Mouse (Mus musculus): ENCODE measurements around the gene 2510039O18Rik. TPM values are rescaled to one million over a fixed set of nuclear protein-coding genes. Genes with fewer than 3 reads are reported as not detected.

Gene 2510039O18Rik
- polyA plus RNA-seq, 1 experiment, result 56.2 TPM

DNA sequence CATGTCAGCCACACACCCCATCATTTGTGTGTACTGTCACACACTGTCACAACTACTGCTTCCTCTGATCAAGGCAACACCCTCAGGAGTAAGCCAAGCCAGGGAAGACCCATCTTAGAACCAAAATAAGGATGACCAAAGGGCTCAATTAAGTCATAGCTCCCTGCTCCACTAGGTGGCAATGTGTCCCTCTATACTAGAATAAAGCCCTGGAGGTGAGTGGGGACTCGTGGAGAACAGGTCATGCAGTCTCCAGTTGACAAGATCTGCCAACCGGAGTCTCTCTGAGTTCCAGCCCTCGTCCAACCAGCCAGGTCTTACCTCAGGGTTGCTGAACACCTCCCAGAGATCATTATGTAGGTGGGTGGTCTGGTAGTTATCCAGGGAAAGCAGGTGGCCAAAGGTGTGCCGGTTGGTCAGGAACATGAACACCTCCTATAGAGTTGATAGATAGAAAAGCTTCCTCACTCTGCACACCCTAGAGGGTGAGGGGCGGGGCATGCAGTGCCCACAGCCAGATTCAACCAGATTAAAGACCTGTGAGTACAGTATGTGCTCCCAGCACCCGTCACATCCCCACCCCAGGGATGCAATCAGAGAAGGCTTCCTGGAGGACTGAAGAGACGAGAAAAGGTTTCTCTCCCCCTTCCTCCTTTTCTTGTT, 22.1 kb upstream of the 2510039O18Rik start:
- DNase-seq (ENCODE audit: low read depth), result peak; percentile 45
- TF ChIP-seq POLR2A (IDR thresholded peaks at IDR 0.05; ENCODE audit: borderline replicate concordance, extremely low read depth, insufficient read depth, insufficient read length, poor library complexity, severe bottlenecking) (no peak), CTCF (IDR thresholded peaks at IDR 0.05; ENCODE audit: borderline replicate concordance, extremely low read depth, insufficient read depth, insufficient read length) (peak; percentile 56; the same call in 1 of the 2 replicates)

DNA sequence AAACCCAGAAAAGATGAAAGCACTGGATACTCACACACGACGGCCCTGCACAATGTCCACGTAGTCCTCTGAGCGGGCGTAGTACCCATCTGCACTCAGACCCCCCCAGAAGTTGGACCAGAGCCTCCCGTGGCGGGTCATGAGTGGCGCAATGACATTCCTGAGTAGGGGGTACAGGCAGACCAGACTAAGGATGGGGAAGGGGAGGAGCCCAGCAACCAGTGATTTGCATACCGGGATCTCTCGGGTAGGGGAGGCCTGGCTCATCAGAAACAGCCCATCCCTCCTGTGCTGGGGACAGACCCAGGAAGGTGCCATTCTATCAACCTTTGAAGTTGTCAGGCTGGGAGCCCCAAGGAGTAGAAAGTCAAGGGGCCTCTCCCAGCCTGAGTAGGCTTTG, 19.7 kb upstream of the 2510039O18Rik start:
- no peak for DNase-seq (ENCODE audit: low read depth)
- TF ChIP-seq POLR2A (IDR thresholded peaks at IDR 0.05; ENCODE audit: borderline replicate concordance, extremely low read depth, insufficient read depth, insufficient read length, poor library complexity, severe bottlenecking), result no peak
- TF ChIP-seq CTCF (IDR thresholded peaks at IDR 0.05; ENCODE audit: borderline replicate concordance, extremely low read depth, insufficient read depth, insufficient read length), result no peak

DNA sequence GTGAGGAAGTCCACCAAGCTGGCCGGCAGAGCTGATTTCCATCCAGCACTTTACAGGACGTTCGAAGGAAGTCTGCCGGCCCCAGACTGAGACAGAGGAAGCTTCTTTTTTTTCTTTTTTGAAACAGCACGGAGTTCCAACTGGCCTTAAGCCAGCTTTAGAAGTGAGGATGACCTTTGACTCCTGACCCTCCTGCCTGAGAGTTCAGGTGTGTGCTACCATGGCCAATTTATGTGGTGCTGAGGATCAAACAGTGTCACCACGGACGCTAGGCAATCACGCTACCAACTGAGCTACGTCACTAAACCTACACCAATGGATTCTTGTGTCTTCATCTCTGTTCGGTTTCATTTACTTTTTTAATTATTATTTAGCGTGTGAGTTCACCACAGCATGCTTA, 18.4 kb upstream of the 2510039O18Rik start:
- TF ChIP-seq CTCF (IDR thresholded peaks at IDR 0.05; ENCODE audit: borderline replicate concordance, extremely low read depth, insufficient read depth, insufficient read length) (no peak), POLR2A (IDR thresholded peaks at IDR 0.05; ENCODE audit: borderline replicate concordance, extremely low read depth, insufficient read depth, insufficient read length, poor library complexity, severe bottlenecking) (no peak)

DNA sequence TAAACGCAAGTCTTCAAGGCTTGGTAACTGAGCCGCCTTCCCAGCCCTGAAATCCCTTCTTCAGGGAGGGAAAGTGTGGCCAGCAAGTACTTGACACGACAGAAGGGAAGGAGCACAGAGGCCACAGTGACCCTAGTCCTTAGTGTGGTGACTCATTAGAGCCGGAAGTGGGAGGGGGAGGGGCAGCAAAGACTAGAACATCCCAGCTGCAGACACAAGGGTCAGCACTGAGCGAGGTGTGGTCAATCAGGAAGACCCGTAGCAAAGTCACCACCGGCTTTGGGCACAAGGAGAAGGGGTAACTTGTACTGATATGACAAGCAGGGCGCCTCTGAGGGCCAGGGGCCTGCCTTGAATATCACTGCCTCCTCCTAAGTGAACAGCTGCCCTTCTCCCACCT, 13.0 kb upstream of the 2510039O18Rik start:
- no peak for DNase-seq (ENCODE audit: low read depth)
- TF ChIP-seq CTCF (IDR thresholded peaks at IDR 0.05; ENCODE audit: borderline replicate concordance, extremely low read depth, insufficient read depth, insufficient read length), result no peak
- no peak for TF ChIP-seq POLR2A (IDR thresholded peaks at IDR 0.05; ENCODE audit: borderline replicate concordance, extremely low read depth, insufficient read depth, insufficient read length, poor library complexity, severe bottlenecking)

More for the DNA sequence above, 18.4 kb upstream of the 2510039O18Rik start:
- DNase-seq (ENCODE audit: low read depth), result no peak

DNA sequence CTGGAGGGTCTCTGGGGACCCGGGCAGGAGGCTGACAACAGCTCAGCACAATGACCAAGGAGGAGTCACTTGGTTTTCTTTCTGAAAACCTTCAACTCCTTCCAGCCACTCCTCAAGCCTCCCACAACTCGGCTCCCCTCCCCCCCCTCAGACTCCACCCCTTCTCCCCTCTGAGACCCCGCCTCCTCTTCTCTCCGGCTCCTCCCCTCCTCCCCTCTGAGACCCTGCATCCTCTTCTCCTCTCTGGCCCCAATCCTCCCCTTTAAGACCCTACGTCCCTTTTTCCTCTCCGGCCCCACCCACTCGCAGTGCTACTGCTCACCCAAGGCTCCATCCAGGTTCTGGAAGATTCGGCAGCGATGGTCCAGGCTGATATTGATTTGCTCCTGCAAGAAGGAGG, 12.6 kb upstream of the 2510039O18Rik start:
- TF ChIP-seq CTCF (IDR thresholded peaks at IDR 0.05; ENCODE audit: borderline replicate concordance, extremely low read depth, insufficient read depth, insufficient read length), result no peak
- TF ChIP-seq POLR2A (IDR thresholded peaks at IDR 0.05; ENCODE audit: borderline replicate concordance, extremely low read depth, insufficient read depth, insufficient read length, poor library complexity, severe bottlenecking), result no peak

DNA sequence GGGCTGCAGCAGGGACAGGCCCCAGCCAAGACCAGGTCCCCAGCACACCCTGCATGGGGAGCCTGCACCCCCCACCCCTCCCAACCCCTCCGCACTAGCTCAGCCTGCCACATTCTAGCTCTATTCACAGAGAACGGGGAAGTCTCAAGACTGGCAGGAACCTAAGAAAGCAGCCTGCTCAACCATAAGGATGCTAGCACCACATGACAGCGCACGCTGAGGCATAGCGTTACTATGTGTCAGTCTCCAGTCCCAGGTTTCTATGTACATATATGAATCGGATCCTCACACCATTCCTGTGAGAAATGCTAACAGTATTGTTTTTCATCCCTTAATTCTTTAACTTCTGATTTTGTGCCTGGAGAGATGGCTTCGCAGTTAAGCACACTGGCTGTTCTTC, 12.2 kb upstream of the 2510039O18Rik start:
- peak; percentile 15 for DNase-seq (ENCODE audit: low read depth)
- TF ChIP-seq POLR2A (IDR thresholded peaks at IDR 0.05; ENCODE audit: borderline replicate concordance, extremely low read depth, insufficient read depth, insufficient read length, poor library complexity, severe bottlenecking) (no peak), CTCF (IDR thresholded peaks at IDR 0.05; ENCODE audit: borderline replicate concordance, extremely low read depth, insufficient read depth, insufficient read length) (no peak)

More for the DNA sequence above, 12.6 kb upstream of the 2510039O18Rik start:
- no peak for DNase-seq (ENCODE audit: low read depth)

DNA sequence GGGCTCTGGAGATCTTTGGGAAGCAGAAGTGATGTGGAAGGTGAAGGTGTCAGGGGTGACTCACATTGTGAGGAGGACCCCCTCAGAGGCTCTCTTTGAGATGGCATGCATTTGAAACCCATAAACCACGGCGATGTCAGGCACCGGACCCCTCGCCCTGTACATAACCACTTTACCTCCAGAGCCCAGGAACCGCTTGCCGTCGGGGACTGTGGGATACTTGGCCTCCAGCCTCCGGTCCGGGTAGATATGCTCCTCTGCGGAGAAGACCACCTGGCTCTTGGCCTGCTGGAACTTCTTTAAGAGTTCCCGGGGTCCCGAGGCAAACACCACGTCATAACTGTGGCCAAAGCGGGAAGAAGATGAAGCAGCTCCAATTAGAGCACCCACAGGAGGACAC, 9.7 kb upstream of the 2510039O18Rik start:
- DNase-seq (ENCODE audit: low read depth), result no peak
- TF ChIP-seq POLR2A (IDR thresholded peaks at IDR 0.05; ENCODE audit: borderline replicate concordance, extremely low read depth, insufficient read depth, insufficient read length, poor library complexity, severe bottlenecking) (no peak), CTCF (IDR thresholded peaks at IDR 0.05; ENCODE audit: borderline replicate concordance, extremely low read depth, insufficient read depth, insufficient read length) (no peak)

DNA sequence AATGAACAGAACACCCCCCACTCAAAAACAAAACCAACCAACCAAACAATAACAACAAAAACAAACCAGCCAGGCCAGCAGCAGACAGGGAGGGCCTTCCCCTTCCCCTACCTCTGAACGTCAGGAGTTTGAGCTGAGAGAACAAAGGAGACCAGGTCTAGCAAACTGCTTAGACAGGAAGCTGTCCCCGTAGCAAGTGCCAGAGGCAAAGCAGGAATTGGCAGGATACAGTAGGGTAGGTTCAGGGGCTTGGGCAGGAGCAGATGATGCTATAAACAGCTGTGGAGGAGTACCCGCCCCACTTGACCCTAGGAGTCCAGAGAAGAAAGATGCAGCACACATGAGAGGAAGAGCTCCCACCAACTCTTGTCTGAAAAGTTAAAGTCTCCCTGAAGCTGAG, 6.6 kb upstream of the 2510039O18Rik start:
- no peak for TF ChIP-seq CTCF (IDR thresholded peaks at IDR 0.05; ENCODE audit: borderline replicate concordance, extremely low read depth, insufficient read depth, insufficient read length)
- TF ChIP-seq POLR2A (IDR thresholded peaks at IDR 0.05; ENCODE audit: borderline replicate concordance, extremely low read depth, insufficient read depth, insufficient read length, poor library complexity, severe bottlenecking), result no peak
- DNase-seq (ENCODE audit: low read depth), result no peak

DNA sequence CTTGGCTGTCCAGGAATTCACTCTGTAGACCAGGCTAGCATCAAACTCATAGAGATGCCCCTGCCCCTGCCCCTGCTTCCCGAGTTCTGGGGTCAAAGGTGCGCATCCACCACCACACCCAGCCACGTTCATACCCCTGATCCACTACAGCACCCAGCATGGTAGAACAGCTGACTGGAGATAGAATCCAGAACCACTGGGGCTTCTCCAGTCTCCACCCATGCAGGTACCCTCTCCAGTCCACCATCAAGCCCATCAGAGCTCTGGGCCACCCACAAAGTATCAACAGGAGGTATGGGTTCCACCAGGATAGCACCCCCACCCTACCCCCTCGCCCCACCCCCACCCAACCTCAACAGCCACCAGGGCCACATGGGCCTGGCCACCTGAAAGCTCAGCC, 6.1 kb upstream of the 2510039O18Rik start:
- TF ChIP-seq POLR2A (IDR thresholded peaks at IDR 0.05; ENCODE audit: borderline replicate concordance, extremely low read depth, insufficient read depth, insufficient read length, poor library complexity, severe bottlenecking) (no peak), CTCF (IDR thresholded peaks at IDR 0.05; ENCODE audit: borderline replicate concordance, extremely low read depth, insufficient read depth, insufficient read length) (no peak)
- no peak for DNase-seq (ENCODE audit: low read depth)

DNA sequence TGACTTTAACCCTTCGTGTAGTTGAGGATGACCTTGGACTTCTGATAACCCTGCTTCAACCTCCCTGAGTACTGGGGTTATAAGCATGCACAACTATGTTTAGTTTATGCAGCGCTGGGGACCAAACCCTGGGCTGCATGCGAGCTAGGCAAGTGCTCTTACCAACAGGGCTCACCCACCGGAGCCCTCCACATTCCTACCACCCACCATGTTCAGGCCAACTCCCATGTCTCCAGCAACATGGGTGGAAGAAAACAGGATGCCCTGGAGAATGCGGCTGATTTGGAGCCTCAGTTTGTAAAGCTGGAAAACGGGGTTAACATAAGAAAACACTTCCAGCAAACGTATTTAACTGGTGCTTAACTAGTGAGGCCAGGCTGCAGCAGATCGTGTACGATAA, 4.8 kb upstream of the 2510039O18Rik start:
- no peak for DNase-seq (ENCODE audit: low read depth)
- TF ChIP-seq CTCF (IDR thresholded peaks at IDR 0.05; ENCODE audit: borderline replicate concordance, extremely low read depth, insufficient read depth, insufficient read length), result no peak

DNA sequence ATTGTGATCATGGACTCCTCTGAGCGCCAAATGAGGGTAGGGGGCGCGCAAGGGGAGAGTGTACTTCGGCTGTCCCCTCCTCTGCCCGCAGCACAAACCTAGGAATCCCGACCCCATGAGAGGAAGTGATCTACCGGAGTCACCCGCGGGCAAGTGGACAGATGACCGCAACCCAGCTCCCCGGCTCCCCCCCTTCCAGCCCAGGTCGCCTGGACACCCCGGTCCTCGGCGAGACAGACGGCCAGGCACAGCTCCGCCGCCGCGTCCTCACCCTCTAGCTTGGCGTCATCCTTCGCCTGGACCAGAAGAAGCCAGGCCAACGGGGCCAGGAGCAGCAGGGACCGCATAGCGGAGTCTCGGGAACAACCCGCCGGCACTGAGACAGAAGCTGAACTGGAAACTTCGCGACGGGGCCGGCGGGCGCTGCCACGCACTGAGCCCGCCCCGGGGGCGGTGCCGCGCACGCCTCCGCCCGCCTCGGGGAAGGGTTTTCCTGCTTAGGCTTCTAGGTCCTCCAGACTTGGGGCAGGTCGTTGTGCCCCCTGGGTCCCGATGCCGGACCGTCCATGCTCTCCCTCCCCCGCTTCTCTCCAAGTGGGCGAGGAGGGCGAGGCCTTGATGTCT, 4.3 kb upstream of the 2510039O18Rik start, which contains the start of gene Plod1:
Gene Plod1, minus strand, starts transcription at position 437 of the 624 bp plus-strand sequence.
- DNase-seq (ENCODE audit: low read depth), result peak; percentile 70
- peak; percentile 39; the same call in 1 of the 2 replicates for TF ChIP-seq POLR2A (IDR thresholded peaks at IDR 0.05; ENCODE audit: borderline replicate concordance, extremely low read depth, insufficient read depth, insufficient read length, poor library complexity, severe bottlenecking)
- no peak; the same call in 1 of the 2 replicates for TF ChIP-seq CTCF (IDR thresholded peaks at IDR 0.05; ENCODE audit: borderline replicate concordance, extremely low read depth, insufficient read depth, insufficient read length)

DNA sequence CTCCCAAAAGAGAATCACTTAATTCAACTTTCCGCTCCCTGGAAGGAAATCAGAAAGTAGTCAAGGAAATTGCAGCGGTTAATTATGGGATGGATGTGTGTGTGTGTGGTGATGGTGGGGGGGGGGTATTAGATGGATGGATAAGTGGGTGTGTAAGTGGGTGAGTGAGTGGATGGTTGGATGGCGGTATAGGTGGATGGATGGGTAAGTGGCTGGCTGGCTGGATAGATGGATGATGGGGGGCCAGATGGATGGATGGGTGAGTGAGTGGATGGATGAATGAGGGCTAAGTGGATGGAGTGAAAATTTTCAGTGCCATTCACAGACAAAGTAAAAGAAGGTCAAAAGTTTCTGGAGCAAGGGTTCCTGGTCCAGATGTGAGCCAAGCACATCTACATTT, 3.7 kb upstream of the 2510039O18Rik start:
- TF ChIP-seq POLR2A (IDR thresholded peaks at IDR 0.05; ENCODE audit: borderline replicate concordance, extremely low read depth, insufficient read depth, insufficient read length, poor library complexity, severe bottlenecking), result no peak
- TF ChIP-seq CTCF (IDR thresholded peaks at IDR 0.05; ENCODE audit: borderline replicate concordance, extremely low read depth, insufficient read depth, insufficient read length), result no peak
- DNase-seq (ENCODE audit: low read depth), result no peak

Data from brain, embryonic 14.5 days (tissue).